Mouse (Mus musculus): ENCODE results near the gene Slc22a4. TPM values are rescaled to one million over a fixed set of nuclear protein-coding genes. Genes with fewer than 3 reads are reported as not detected.
"Not testable (repeated sequence)": the region's sequence is repeated elsewhere in the genome, so short reads cannot be mapped to it uniquely, and the experiment has no call there.

Gene Slc22a4
- total RNA-seq, 2 experiments from 2014 or later = 4.6 to 5.0 TPM

DNA sequence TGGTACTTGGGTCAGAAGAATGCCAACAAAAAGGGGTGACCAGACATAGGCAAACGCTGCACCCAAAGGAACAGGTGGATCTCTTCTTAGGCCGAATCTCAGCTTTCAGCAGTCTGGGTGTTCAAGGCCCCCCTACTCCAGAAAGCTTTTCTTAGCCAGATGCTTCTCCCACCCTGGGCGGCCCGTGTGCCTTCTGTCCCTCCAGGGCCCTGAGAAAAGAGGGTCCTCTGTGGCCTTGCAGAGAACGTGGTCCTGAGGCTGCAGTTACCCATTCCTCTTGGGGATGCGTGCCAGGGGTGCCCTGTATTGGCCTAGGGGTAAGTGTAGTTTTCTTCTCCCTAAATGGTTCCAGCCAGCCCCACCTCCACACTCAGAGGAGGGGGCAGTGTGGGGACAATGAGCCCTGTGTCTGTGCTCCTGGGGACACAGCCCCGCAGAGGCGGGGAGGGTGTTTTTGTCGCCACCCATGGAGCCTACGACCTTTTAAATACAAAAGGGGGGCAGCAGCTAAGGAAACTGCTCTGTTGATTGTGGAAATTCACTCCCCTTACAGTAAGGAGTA, 30.2 kb upstream of the Slc22a4 start:
- no peak for DNase-seq (ENCODE audit: low spot score in 2 of 2)

DNA sequence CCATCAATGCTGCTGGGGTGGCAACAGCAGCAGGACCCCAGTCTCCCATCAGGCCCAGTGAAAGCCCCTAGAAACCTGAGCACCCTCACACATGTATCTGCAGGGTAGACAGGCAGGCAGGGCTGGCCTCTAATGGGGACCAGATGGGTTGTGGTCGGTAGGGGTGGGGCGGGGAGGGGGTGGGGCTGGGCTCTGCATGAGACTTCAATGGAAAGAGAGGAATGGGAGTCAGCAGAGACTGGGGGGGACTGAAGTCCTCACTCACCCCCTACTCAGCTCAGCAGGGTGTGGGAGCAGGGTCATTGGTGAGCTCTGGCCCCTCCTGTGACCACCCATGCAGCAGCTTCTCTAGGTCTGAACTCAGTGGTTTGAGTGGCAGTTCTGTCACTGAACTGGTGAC, 29.5 kb upstream of the Slc22a4 start:
- DNase-seq (ENCODE audit: low spot score in 2 of 2) = no peak

DNA sequence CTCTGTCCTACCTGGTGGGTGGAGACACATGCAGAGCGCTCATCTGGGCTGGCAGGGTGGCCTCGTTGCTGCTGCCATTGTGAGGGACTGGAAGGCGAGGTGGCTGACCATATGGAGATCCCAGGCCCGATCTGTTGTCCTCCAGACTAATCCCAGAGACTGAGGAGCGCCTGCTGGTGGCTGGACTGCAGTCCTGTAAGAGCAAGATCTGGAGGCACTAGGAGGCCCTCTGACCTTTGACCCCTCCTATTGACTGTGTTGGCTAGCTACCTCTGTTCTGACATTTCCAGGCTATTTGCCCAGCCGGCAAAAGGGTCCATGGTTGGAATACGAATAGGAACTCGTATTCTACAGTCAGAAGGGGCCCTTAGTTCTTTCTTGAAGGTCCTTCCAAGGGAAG, 28.2 kb upstream of the Slc22a4 start:
- no peak for DNase-seq (ENCODE audit: low spot score in 2 of 2)

DNA sequence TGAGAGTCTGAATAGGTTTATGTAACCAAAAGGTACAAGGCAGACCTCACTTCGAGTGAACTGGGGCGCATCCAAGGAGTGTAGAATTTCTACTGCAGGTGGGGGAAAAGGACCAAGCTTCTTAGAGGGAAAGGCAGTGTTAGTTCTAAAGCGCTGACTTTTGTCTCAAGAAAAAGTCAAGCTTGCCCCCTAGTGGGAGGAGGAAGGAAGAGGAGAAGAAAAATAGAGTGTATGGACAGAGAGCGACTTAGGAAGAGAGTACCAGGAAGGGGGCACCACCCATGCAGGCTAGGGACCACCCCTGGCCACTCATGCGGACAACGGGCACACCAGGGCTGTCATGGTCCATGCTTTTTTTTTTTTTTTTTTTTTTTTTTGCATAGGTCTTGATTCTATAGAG, 26.4 kb upstream of the Slc22a4 start:
- DNase-seq (ENCODE audit: low spot score in 2 of 2) = no peak

DNA sequence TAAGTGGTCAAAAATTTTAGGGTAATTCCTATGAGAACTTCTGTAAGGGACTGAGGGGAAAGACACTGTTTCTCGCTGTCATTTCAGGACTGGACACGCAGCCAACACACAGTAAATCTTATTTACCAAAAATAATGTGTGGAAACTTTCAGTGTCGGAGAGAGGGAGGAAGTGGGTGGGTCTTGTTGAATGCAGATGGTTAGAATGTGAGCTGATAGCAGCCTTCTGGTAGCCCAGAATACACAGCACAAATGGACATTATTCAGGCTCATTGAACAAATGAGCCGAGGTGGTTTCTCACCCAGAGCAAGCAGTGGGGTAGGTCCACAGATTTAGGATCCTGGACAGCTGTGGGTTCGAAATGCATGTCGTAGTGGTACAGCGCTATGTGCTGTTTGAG, 25.2 kb upstream of the Slc22a4 start:
- DNase-seq (ENCODE audit: low spot score in 2 of 2) = no peak

DNA sequence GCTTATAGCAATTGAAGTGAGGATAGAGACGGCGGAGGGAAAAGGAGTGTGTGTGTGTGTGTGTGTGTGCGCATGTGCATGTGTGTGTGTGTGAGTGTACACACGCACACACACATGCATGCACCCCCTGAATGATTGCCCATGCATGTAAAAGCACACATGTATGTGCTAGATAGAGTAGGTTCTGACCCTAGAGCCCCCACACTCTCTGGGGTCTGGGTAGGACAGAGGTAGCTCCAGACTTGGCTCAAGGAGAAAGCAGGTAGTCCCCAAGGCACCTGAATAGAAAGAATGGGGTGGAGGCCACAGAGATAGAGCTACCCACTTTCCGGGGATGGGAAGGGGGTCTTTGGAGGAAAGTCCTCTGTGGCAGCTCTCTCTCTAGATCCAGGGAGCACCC, 24.2 kb upstream of the Slc22a4 start:
- DNase-seq (ENCODE audit: low spot score in 2 of 2) = no peak

DNA sequence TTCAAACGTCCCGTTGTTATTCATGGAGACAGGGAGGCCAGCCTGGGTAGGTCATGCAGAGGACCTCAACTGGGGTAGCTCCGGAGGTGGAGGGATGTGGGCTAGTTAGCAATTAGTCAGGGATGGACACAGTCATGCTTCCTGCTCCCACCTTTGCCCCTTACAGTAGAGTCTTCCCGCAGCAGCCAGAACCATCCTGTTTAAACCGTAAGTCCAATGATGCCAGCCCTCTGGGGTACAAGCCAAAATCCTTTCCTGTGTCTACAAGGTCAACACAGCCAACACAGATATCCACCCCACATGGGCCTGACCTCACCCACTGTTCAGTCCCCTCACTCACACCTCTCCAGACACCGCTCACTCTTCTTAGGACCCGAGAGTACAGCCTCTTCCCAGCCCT, 23.3 kb upstream of the Slc22a4 start:
- DNase-seq (ENCODE audit: low spot score in 2 of 2) = no peak

DNA sequence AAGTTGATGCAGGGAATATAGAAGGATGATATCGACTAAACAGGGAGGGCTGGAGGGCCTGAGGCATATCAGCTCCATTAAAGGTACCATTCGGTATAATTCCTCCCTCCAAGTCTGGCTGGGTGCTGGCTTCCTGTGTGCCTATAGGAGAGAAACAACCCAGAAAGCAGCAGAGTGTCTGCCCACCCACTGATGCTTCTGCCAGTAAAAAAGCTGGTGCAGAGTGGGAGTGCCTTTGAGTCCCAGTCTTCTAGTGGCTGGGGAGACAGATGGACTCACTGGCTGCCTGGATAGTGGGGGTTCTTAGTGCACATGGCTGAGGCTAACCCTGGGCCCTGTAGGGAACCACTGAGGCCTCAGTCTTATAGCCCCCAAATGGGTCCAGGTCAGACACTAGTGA, 22.3 kb upstream of the Slc22a4 start:
- DNase-seq (ENCODE audit: low spot score in 2 of 2) = no peak

DNA sequence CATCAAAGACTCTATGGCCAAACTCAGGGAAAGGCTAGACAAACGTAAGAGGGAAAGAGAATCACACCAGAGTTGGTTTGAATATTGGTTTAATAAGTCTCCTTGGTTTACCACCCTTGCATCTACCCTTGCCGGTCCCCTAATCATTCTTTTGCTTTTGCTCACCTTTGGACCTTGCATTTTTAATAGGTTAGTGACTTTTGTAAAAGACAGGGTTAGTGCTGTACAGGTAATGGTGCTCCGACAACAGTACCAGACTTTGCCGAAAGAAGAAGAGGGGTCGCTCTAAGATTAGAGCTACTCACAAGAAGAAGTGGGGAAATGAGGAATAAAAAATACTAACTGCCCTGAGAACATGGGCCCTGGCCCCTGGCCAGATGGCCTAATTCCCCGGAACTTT, 12.8 kb upstream of the Slc22a4 start:
- DNase-seq (ENCODE audit: low spot score in 2 of 2) = no peak

DNA sequence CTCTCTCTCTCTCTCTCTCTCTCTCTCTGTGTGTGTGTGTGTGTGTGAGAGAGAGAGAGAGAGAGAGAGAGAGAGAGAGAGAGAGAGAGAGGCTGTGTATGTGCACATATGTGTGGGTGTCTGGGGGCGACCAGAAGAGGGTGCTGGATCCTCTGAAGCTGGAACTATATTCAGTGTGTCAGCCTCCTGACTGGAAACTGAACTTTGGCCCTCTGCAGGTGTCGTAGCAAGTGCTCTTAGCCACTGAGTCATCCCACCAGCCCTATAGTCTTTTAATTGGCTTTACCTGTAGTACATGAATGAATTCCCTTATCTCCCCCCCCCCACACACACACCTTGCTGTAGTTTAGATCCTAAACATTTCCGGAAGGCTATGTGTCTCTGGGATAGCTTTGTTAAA, 5.0 kb upstream of the Slc22a4 start:
- DNase-seq (ENCODE audit: low spot score in 2 of 2) = not testable (repeated sequence)

DNA sequence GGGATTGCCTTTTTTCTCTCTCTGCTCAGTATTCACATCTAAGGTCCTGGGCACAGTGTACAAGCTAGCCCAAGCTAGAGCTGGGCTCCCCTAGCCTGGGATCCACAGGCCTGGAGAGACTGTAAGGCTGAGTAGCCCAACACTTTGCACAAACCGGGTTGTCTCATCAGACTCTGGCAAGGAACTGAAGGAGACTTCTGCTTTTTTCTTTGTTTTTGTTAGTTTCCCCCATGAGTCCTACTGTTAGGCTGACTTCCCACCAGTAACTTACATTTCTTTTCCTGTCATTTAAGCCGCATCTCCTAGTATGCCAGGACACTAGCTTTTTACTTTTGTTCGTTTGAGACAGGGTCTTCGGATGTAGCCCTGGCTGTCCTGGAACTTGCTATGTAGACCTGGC, 1.1 kb upstream of the Slc22a4 start:
- no peak for DNase-seq (ENCODE audit: low spot score in 2 of 2)

DNA sequence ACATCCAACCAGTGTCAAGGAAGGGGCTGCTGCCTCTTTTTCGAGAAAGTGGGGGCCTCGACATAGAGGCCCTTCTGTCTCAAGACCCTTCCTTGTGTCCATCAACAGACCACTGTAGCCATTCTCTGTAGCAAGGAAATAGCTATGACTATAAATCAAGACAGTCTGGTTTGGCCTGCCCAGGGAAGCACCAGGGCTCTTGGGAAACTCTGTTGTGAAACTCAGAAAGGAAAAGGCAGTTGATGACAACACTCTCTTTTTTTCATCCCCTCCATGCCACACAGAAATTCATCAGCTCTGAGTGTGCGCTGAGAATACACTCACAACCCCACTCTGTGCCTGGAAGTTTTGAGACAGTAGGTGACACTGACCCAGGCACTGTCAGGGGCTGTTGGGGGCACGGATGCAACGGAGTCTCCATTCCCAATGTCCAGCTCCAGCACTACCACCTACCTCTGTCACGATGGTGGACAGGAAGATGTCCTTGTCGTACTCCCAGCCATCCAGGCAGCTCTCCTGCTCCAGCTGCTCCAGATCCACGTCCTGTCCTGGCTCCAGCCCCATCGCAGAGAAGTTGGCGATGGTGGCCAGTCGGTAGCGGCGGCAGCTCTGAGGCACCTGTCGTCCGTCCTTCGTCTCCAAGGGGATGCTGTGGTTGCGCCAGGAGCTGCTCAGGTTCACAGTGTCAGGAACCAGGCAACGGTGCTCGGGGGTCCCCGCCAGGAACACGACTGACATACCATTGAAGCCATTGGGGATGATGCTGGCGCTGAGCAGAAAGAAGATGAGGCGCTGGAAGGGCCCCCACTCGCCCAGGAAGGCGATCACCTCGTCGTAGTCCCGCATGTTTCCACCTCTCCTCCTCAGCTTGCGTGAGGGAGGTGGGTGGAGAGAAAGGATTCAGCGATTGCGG, 503 bp downstream of the Slc22a4 start:
- no peak for DNase-seq (ENCODE audit: low spot score in 2 of 2)

DNA sequence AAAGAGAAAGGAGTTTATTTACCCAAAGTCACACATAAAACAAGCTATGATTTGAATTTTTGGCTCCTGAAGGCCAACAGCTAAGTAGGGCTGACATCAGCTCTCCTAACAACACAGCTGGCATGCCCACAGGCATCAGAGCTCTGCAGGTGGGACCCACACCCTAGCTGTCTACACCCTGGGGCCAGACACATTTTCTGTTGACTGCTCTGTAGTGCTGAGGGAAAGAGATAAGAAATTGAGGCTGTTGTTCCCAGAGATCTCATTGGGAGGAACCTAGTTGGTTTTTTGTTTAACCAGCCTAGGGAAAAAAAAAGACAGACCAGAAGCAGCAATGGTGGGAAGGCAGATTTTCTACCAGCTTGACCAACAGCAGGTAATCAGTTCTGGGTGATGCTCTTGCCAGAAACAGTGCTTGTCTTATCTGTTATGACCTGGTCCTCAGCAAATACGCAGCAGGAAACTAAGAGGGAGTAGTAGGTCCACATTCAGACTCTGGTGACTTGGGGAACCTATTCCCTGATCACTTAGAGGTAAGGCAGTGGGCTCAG, 1.3 kb downstream of the Slc22a4 start:
- no peak for DNase-seq (ENCODE audit: low spot score in 2 of 2)

DNA sequence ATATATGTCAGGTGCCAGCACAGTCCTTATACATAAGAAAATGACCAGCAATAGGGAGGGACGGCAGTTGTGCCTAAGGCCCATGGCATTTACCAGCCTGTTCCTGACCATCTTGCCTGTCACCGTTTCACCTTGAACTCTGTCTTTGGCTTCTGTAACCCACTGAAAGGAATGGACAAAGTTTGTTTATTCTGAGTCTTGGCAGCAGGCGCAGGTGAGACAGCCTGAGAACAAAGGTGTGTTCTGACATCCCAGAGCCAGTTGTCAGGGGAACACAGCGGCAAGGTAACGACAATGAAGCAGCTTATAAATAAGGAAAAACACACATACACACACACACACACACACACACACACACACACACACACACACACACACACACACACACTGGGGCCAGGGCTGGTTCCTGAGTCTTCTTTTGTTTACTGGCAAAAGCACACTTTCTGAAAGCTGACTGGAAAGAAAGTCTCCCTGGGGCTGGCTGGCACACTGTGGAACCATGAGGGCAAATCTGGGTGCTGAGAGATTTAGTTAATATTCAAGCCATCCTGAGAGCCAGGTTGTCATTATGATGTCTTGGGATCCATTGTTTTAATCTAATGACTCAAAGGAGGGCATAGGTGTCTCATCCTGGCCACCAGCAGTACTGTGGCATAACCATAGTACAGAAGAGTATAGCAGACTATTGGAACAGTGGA, 6.3 kb downstream of the Slc22a4 start:
- DNase-seq (ENCODE audit: low spot score in 2 of 2) = no peak

DNA sequence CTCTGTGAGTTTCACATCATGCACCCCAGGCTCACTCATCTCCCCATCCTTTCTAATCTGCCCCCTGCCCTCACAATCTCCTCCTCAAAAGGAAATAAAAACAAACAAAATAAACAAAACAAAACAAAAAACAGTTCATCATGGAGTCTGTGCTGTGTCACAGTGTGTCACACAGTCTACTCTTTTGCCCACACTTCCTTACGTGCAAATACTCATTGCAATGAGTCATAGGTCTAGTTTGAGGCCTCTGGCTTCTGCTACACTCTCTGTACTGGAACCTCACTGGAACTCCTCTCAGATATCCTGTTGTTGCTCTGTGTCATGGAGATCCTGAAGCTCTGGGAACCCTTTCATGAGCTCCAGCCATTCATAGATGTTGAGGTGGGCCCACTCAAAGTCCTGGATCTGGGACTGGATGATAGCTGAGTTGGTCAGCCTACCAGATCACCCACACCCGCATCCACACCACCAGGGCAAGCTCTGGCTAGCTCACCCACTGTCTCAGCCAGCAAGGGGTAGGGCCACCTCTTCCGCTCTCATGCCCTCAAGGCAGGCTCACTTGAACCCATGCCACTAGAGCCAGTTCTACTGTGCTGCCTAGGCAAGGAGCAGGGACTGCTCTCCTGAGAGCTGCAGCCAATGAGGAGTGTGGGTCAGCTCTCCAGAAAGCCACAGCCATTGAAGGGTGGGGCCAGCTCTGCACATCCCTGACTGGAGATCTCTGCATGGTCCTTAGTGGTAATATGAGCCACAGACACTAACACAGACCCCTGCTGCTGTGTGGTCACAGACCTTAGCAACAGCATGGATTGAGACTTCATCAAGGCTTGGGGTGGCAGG, 8.8 kb downstream of the Slc22a4 start:
- DNase-seq (ENCODE audit: low spot score in 2 of 2) = no peak

DNA sequence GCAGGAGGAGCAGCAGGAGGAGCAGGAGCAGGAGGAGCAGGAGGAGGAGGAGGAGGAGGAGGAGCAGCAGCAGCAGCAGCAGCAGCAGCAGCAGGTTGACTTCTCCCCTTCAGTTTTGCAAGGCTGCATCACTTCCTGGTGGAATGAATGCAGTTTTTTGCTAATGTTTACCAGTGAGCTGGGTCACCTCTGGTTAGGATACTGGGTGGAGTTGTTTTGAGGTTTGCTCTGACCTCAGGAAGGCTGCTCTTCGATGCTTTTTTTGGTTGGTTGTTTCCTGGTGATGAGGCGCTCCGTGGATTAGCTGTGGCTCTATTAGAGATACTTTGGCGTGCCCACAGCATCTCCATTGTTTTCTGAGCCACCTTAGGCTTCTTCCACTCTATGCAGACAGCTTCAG, 10.3 kb downstream of the Slc22a4 start:
- DNase-seq (ENCODE audit: low spot score in 2 of 2) = no peak

DNA sequence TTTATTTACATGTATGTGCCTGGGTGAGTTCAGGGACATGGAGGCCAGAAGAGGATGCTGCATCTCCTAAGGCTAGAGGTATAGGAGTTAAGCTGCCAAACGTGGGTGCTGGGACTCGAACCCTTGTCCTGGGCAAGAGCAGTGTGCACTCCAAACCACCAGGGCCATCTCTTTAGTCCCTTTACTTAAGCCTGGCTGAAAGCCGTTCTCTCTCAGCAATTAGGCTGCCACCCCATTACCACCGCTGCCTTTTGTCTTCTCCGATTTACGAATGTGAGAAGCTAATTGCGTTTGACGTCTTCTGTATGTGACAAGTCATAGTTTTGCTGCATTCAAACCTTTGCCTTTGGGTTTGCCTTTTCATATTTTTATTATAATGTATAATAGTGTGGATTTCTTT, 11.8 kb downstream of the Slc22a4 start:
- no peak for DNase-seq (ENCODE audit: low spot score in 2 of 2)

DNA sequence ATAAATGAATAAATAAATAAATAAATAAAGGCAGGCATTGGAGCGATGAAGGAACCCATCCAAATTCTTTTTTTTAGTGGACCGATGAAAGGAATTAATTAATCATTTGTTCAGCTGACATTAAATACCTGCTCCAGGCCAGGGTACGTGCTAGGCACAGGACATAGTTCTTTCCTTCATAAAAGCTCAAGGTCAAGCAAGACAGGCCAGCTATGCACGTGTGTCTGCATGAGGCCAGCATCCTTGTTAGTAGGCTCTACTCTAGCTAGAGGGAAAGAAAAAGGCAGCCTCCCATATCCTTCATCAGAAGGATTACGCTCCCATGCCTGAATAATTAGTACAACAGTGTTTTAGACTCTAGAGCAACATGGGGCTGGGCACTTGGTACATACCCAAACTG, 14.9 kb downstream of the Slc22a4 start:
- no peak for DNase-seq (ENCODE audit: low spot score in 2 of 2)

DNA sequence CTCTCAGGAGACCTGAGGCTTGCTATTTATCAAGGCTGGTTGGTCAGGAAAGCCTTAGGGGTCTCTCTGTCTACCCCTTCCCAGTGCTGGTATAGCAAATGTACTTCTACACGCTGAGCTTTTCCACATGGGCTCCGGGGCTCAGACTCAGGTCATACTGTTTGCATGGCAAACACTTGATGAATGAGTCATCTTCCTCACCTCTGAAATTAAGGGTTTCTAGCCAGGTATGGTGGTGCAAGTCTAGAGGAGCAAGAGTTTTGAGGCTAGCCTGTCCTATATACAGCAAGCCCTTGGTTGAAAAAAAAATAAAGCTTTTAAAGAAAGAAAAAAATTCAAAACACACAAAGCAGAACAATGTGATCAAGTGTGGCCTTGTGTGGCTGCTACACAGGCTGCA, 16.6 kb downstream of the Slc22a4 start:
- no peak for DNase-seq (ENCODE audit: low spot score in 2 of 2)

DNA sequence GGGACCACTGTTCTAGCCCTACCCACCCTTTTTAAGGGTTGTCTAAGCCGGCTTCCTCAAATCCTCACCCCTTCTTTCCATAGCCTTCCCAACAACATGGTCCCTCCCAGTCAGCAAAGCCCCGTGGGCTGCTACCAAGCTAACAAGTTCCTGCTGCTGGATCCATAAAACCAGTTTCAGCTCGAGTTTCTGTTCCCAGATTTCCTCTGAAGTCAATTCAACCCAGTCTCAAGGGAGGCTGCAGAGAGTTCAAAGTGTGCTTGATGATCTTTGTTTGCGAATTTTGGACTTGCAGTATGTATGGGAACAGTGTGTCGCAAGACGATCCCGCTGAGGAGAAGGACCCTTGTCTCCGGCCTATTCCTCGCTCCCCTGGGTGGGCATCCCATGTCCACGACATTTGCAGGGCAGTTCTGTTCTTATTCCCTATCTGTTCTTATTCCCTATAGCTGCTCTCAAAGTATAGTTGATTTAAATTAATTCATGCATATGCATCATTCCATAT, 19.4 kb downstream of the Slc22a4 start:
- no peak for DNase-seq (ENCODE audit: low spot score in 2 of 2)

DNA sequence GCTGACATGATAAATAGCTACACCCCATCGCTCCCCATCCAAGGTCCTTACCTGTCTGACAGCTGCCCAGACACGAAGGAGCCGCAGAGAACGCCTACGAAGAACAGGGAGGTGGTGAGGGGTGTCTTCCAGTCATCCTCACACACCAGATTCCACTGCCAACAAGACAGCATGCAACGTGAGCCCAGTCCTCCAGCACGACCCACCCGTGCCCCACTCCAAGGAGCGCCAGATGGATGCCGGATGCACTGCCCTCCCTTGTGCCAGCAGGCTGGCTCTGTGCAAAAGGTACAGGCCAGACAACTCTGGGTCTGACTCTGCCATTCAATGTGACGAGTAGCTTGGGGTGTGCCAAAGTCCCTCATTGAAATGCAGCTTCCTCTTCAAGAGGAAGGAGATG, 20.2 kb downstream of the Slc22a4 start:
- no peak for DNase-seq (ENCODE audit: low spot score in 2 of 2)
